Mouse (Mus musculus) spleen, adult 2 months (tissue): ENCODE measurements at regions not wholly inside any gene's neighbourhood (a gene's known extent, or its start where the extent isn't known, plus 50 kb on each side); places are given as distances from the start of the nearest gene placed in this dataset.

ENCODE experiments used
- DNase-seq, 2 experiments: peaks; one replicate each; pipeline versions ENCODE4 v3.0.0 to v3.0.0-alpha.2; 2012 to 2021; ENCODE audit warnings: low spot score in 2 of 2, low read depth in 1 of 2
- H3K27ac ChIP-seq: fragments of 200-500 bp; 2 replicates; pipeline ENCODE4 v1.5.1; 2012; ENCODE audit warnings: low read length, inconsistent platforms; ENCODE audit not compliant: insufficient read depth
- H3K27me3 ChIP-seq: fragments of 200-500 bp; 2 replicates; pipeline ENCODE4 v1.6.1; 2012; ENCODE audit warnings: mild to moderate bottlenecking, moderate library complexity, low read length, inconsistent platforms; ENCODE audit not compliant: control insufficient read depth, insufficient read depth
- H3K36me3 ChIP-seq: fragments of 200-500 bp; 2 replicates; pipeline ENCODE4 v1.6.1; 2012; ENCODE audit warnings: mild to moderate bottlenecking, low read length, inconsistent platforms; ENCODE audit not compliant: control insufficient read depth, insufficient read depth
- H3K4me1 ChIP-seq: fragments of 200-500 bp; 2 replicates; pipeline ENCODE4 v1.6.1; 2011; ENCODE audit warnings: inconsistent platforms; ENCODE audit not compliant: control insufficient read depth, insufficient read depth, insufficient read length
- H3K4me3 ChIP-seq: fragments of 200-500 bp; 2 replicates; pipeline ENCODE4 v1.5.1; 2011; ENCODE audit warnings: mild to moderate bottlenecking, inconsistent platforms; ENCODE audit not compliant: insufficient read depth, insufficient read length; ENCODE audit errors: extremely low read depth
- CTCF ChIP-seq: fragments of 200-500 bp; IDR thresholded peaks from 2 replicates; pipeline ENCODE4 v1.5.1; 2011; ENCODE audit warnings: mild to moderate bottlenecking, inconsistent platforms; ENCODE audit not compliant: insufficient read depth, insufficient read length, insufficient replicate concordance; ENCODE audit errors: extremely low read depth
- POLR2A ChIP-seq: fragments of 200-500 bp; IDR thresholded peaks from 2 replicates; pipeline ENCODE4 v1.6.1; 2011; ENCODE audit warnings: low read depth, low read length, inconsistent platforms
- WGBS: fragments of 180-500 bp; shearing (Covaris S2); methylation state at CpG from one replicate; pipeline ENCODE4 v1.1.7; 2018; 5-methylcytosine and 5-hydroxymethylcytosine counted together

GRCm38 (mm10) chr9:122660050-122660449, 87.1 kb upstream of the Topaz1 start:
- no peaks in the 10 kb centered on the region for H3K36me3 ChIP-seq
- H3K4me3 ChIP-seq: no peak overlapping the region
- no peak for DNase-seq
- TF ChIP-seq POLR2A (no peak), CTCF (no peak)
- WGBS: 61% methylated on average over 9 of the region's 9 CpGs
- H3K27ac ChIP-seq: no peak overlapping the region
- H3K27me3 ChIP-seq: no peaks in the 10 kb centered on the region
- no peaks in the 10 kb centered on the region for H3K4me1 ChIP-seq

- no peak for DNase-seq
- Histone ChIP-seq H3K4me1 (no peaks in the 10 kb centered on the region), H3K4me3 (no peak overlapping the region), H3K27me3 (no peaks in the 10 kb centered on the region), H3K36me3 (no peaks in the 10 kb centered on the region), H3K27ac (no peak overlapping the region)
- 75% methylated on average over 4 of the region's 5 CpGs for WGBS
- TF ChIP-seq CTCF (no peak), POLR2A (no peak)
These were observed 80.0 kb upstream of the Topaz1 start for GRCm38 (mm10) chr9:122666978-122667645.

GRCm38 (mm10) chr9:122667646-122667981, 79.5 kb upstream of the Topaz1 start:
- 82% methylated on average over 3 of the region's 3 CpGs for WGBS
- H3K27me3 ChIP-seq: no peaks in the 10 kb centered on the region
- no peaks in the 10 kb centered on the region for H3K4me1 ChIP-seq

DNA sequence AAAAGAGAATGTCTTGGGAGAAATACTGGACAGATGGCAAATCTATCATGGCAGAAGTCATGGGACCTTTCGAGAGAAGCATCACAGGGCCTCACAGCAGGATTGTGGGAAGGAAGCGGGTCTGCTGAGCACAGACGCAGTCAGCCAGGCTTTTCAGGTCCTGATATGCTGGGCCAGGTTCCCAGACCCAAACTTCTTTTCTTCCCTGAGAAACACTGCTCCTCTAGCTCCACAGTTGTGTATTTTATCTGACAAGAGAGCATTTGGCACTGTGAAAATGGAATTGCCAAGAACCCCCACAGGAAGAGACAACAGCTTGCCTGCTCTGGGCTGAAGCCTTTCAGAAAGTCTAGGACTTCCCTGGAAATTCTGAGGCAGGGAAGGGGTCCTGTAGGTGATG, 73.4 kb upstream of the Topaz1 start:
- Histone ChIP-seq H3K4me1 (no peaks in the 10 kb centered on the region), H3K27me3 (no peaks in the 10 kb centered on the region), H3K27ac (no peak overlapping the region), H3K4me3 (no peak overlapping the region), H3K36me3 (no peaks in the 10 kb centered on the region)
- WGBS: 74% methylated on average over 3 of the region's 3 CpGs
- DNase-seq: no peak
- TF ChIP-seq POLR2A (no peak), CTCF (no peak)

More at GRCm38 (mm10) chr9:122667646-122667981, 79.5 kb upstream of the Topaz1 start:
- Histone ChIP-seq H3K27ac (no peak overlapping the region), H3K4me3 (no peak overlapping the region), H3K36me3 (no peaks in the 10 kb centered on the region)
- DNase-seq: no peak
- TF ChIP-seq CTCF (no peak), POLR2A (no peak)

- 86% methylated on average over 14 of the region's 14 CpGs for WGBS
- no peaks in the 10 kb centered on the region for H3K27me3 ChIP-seq
These were observed 69.0 kb upstream of the Topaz1 start for GRCm38 (mm10) chr9:122678001-122678696.

DNA sequence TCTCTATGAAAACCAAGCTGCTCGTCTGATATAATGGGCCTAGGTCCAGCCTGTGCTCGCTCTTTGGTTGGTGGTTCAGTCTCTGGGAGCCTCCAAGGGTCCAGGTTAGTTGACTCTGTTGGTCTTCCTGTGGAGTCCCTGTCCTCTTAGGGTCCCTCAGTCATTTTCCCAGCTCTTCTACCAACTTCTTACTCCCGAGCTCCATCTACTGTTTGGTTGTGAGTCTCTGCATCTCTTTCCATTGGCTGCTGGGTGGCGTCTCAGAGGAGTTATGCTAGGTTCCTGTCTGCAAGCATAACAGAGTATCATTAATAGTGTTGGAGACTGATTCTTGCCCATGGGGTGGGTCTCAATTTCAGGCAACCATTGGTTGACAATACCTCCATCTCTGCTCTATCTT, 60.0 kb upstream of the Topaz1 start:
- no peak for DNase-seq

More at GRCm38 (mm10) chr9:122678001-122678696, 69.0 kb upstream of the Topaz1 start:
- Histone ChIP-seq H3K4me1 (no peaks in the 10 kb centered on the region), H3K27ac (no peak overlapping the region), H3K36me3 (no peaks in the 10 kb centered on the region), H3K4me3 (no peak overlapping the region)
- TF ChIP-seq CTCF (no peak), POLR2A (no peak)
- no peak for DNase-seq

GRCm38 (mm10) chr9:122691879-122692278, 55.3 kb upstream of the Topaz1 start:
- TF ChIP-seq CTCF: no peak
- TF ChIP-seq POLR2A: no peak
- H3K4me3 ChIP-seq: no peak overlapping the region
- H3K36me3 ChIP-seq: no peaks in the 10 kb centered on the region
- no peak overlapping the region for H3K27ac ChIP-seq
- 69% methylated on average over 6 of the region's 6 CpGs for WGBS
- no peaks in the 10 kb centered on the region for H3K4me1 ChIP-seq
- no peaks in the 10 kb centered on the region for H3K27me3 ChIP-seq
- DNase-seq: no peak

More for the DNA sequence above, 60.0 kb upstream of the Topaz1 start:
- WGBS: 21% methylated on average over 4 of the region's 4 CpGs
- TF ChIP-seq CTCF: no peak
- TF ChIP-seq POLR2A: no peak
- no peak overlapping the region for H3K4me3 ChIP-seq
- H3K4me1 ChIP-seq: no peaks in the 10 kb centered on the region
- no peaks in the 10 kb centered on the region for H3K27me3 ChIP-seq
- H3K36me3 ChIP-seq: no peaks in the 10 kb centered on the region
- H3K27ac ChIP-seq: no peak overlapping the region
